Mouse (Mus musculus) Patski (cell line): ENCODE results near the gene Napa. TPM values are rescaled to one million over a fixed set of nuclear protein-coding genes. Genes with fewer than 3 reads are reported as not detected.

ENCODE experiments used
- ATAC-seq: fragments of 100-300 bp; one replicate; pipeline ENCODE4 v1.8.0; 2021
- CTCF ChIA-PET: fragments of 350-600 bp; sonication (Branson Sonifier 250); formaldehyde crosslinking; loops from one replicate; lab custom pipeline; 2022; ENCODE audit warnings: inconsistent platforms; lab: Charles Lee
- POLR2A ChIA-PET: fragments of 350-600 bp; sonication (Branson Sonifier 250); formaldehyde crosslinking; loops from one replicate; lab custom pipeline; 2022; ENCODE audit warnings: antibody characterized with exemption, inconsistent platforms; lab: Charles Lee
- DNase-seq: peaks from one replicate; pipeline ENCODE4 v3.0.0-alpha.2; 2011; ENCODE audit warnings: low read depth, low spot score
- H3K27me3 ChIP-seq: fragments of 371-371 bp; one replicate; pipeline ENCODE4 v1.5.1; 2021
- CTCF ChIP-seq: fragments of 100-300 bp; IDR thresholded peaks from one replicate; pipeline ENCODE4 v1.5.1; 2021
- in situ Hi-C: fragments of 300-500 bp; cut with MboI; formaldehyde crosslinking; loops from 3 replicates; pipeline ENCODE4 v1.11.1; 2018; ENCODE audit warnings: low pct_unique_long_range_greater_than_20kb, mixed read lengths
- polyA plus RNA-seq: library from polyadenylated mRNA; unstranded; gene quantifications from one replicate; pipeline ENCODE4 v1.2.3, GENCODE M21; 2021

The Napa gene
- polyA plus RNA-seq, 1 experiment from 2014 or later: 178 TPM

- CTCF ChIA-PET: no interaction called here
- peaks cover 51% of the 10 kb centered on the region for H3K27me3 ChIP-seq
- DNase-seq (no peak), ATAC-seq (no peak)
- POLR2A ChIA-PET: no interaction called here
- in situ Hi-C loops: no loop called here
- TF ChIP-seq CTCF: no peak
These were observed 3.7 kb upstream of the Napa start for GRCm38 (mm10) chr7:16094592-16094991.

- ChIA-PET CTCF (no interaction called here), POLR2A (interaction anchor here (1.0 kb wide), 1 partner anchor 11 kb away, joined by 3 read pairs; no protein-coding TSS in a partner anchor)
- peaks cover 6% of the 10 kb centered on the region for H3K27me3 ChIP-seq
- ATAC-seq (no peak), DNase-seq (no peak)
- in situ Hi-C loops: no loop called here
- TF ChIP-seq CTCF: no peak
These were observed 1.6 kb downstream of the Napa start for GRCm38 (mm10) chr7:16099901-16100300.

GRCm38 (mm10) chr7:16101081-16101480, 2.8 kb downstream of the Napa start:
- ChIA-PET CTCF (no interaction called here), POLR2A (no interaction called here)
- no peaks in the 10 kb centered on the region for H3K27me3 ChIP-seq
- DNase-seq (no peak), ATAC-seq (no peak)
- in situ Hi-C loops: no loop called here
- no peak for TF ChIP-seq CTCF

GRCm38 (mm10) chr7:16101726-16102475, 3.6 kb downstream of the Napa start:
- in situ Hi-C loops: no loop called here
- ChIA-PET POLR2A (no interaction called here), CTCF (interaction anchor here (5.2 kb wide), 1 partner anchor 17 kb away, joined by 18 read pairs; the partner anchor contains the start of gene Kptn)
- H3K27me3 ChIP-seq: no peaks in the 10 kb centered on the region
- ATAC-seq (no peak), DNase-seq (no peak)
- no peak for TF ChIP-seq CTCF

GRCm38 (mm10) chr7:16102686-16103226, 4.5 kb downstream of the Napa start:
- H3K27me3 ChIP-seq: no peaks in the 10 kb centered on the region
- ChIA-PET CTCF (interaction anchor here (5.2 kb wide), 1 partner anchor 16 kb away, joined by 18 read pairs; the partner anchor contains the start of gene Kptn), POLR2A (interaction anchor here (1.6 kb wide), 1 partner anchor 17 kb away, joined by 5 read pairs; the partner anchor contains the start of gene Kptn)
- DNase-seq (no peak), ATAC-seq (no peak)
- in situ Hi-C loops: no loop called here
- TF ChIP-seq CTCF: no peak

- ChIA-PET CTCF (interaction anchor here (1.3 to 5.2 kb wide), 2 partner anchors 15 to 159 kb away, joined by 4 to 18 read pairs; partner anchors contain the start of gene Kptn), POLR2A (interaction anchor here (1.6 kb wide), 1 partner anchor 16 kb away, joined by 5 read pairs; the partner anchor contains the start of gene Kptn)
- in situ Hi-C loops: no loop called here
- DNase-seq (peak; percentile 31), ATAC-seq (peak; percentile 72)
- no peak for TF ChIP-seq CTCF
- no peaks in the 10 kb centered on the region for H3K27me3 ChIP-seq
These were observed 5.5 kb downstream of the Napa start for GRCm38 (mm10) chr7:16103760-16104159.

- CTCF ChIA-PET: interaction anchor here (1.3 to 5.2 kb wide), 2 partner anchors 14 to 158 kb away, joined by 4 to 18 read pairs; partner anchors contain the start of gene Kptn
- TF ChIP-seq CTCF: no peak
- in situ Hi-C loops: no loop called here
- no peak for ATAC-seq
- DNase-seq: no peak
- POLR2A ChIA-PET: interaction anchor here (0.8 to 1.6 kb wide), 2 partner anchors 15 kb away, joined by 3 to 5 read pairs; partner anchors contain the start of gene Kptn
- H3K27me3 ChIP-seq: no peaks in the 10 kb centered on the region
These were observed 6.5 kb downstream of the Napa start for GRCm38 (mm10) chr7:16104611-16105388.

GRCm38 (mm10) chr7:16108886-16109542, 10.8 kb downstream of the Napa start:
- POLR2A ChIA-PET: no interaction called here
- CTCF ChIA-PET: interaction anchor here (1.0 to 1.8 kb wide), 2 partner anchors 9 to 12 kb away, joined by 3 to 5 read pairs; partner anchors contain the start of gene Napa
- in situ Hi-C loops: no loop called here
- no peaks in the 10 kb centered on the region for H3K27me3 ChIP-seq
- DNase-seq (no peak), ATAC-seq (no peak)
- no peak for TF ChIP-seq CTCF

GRCm38 (mm10) chr7:16110158-16110557, 11.9 kb downstream of the Napa start:
- no peak for DNase-seq
- POLR2A ChIA-PET: no interaction called here
- CTCF ChIA-PET: interaction anchor here (0.8 to 1.8 kb wide), 2 partner anchors 13 to 148 kb away, joined by 3 to 5 read pairs; partner anchors contain the start of gene Napa
- H3K27me3 ChIP-seq: no peaks in the 10 kb centered on the region
- no peak for ATAC-seq
- in situ Hi-C loops: no loop called here
- no peak for TF ChIP-seq CTCF
